Mouse (Mus musculus) forebrain, embryonic 16.5 days (tissue): Measurements from ENCODE around the gene Wdr91. TPM values are rescaled to one million over a fixed set of nuclear protein-coding genes. Genes with fewer than 3 reads are reported as not detected.

Source experiments
- ATAC-seq: fragments of 200-750 bp; cut with Nextera tagmentation; 2 replicates; pipeline ENCODE4 v1.8.0; 2017; ENCODE audit warnings: mild to moderate bottlenecking, moderate library complexity
- H3K27ac ChIP-seq: fragments of 300-500 bp; sonication (generic); 2 replicates; pipeline ENCODE4 v1.5.1; 2014; ENCODE audit warnings: low read length, control low read depth
- H3K27me3 ChIP-seq: fragments of 300-500 bp; sonication (generic); replicated peaks from 2 replicates; pipeline ENCODE4 v1.6.1; 2014; ENCODE audit warnings: low read length; ENCODE audit not compliant: control insufficient read depth, insufficient read depth
- H3K36me3 ChIP-seq: fragments of 300-500 bp; sonication (generic); 2 replicates; pipeline ENCODE4 v1.6.1; 2014; ENCODE audit not compliant: control insufficient read depth, insufficient read depth
- H3K4me1 ChIP-seq: fragments of 300-500 bp; sonication (generic); replicated peaks from 2 replicates; pipeline ENCODE4 v1.6.1; 2014; ENCODE audit warnings: low read length; ENCODE audit not compliant: control insufficient read depth, insufficient read depth
- H3K4me2 ChIP-seq: fragments of 300-500 bp; sonication (generic); 2 replicates; pipeline ENCODE4 v1.6.1; 2014; ENCODE audit warnings: mild to moderate bottlenecking, low read length, control low read depth
- H3K4me3 ChIP-seq: fragments of 300-500 bp; sonication (generic); replicated peaks from 2 replicates; pipeline ENCODE4 v1.5.1; 2014; ENCODE audit warnings: mild to moderate bottlenecking, low read length, control low read depth
- H3K9ac ChIP-seq: fragments of 300-500 bp; sonication (generic); replicated peaks from 2 replicates; pipeline ENCODE4 v1.6.1; 2014; ENCODE audit warnings: low read depth, low read length, control low read depth
- H3K9me3 ChIP-seq: fragments of 300-500 bp; sonication (generic); 2 replicates; pipeline ENCODE4 v1.6.1; 2016; ENCODE audit warnings: low read length; ENCODE audit not compliant: control insufficient read depth
- WGBS: fragments of 180-500 bp; shearing (Covaris S2); extraction: QIAGEN DNeasy Blood & Tissue Kit; methylation state at CpG from one replicate; pipeline ENCODE4 v1.1.7; 2014; 5-methylcytosine and 5-hydroxymethylcytosine counted together
- polyA plus RNA-seq: library from polyadenylated mRNA; unstranded; fragments of >200 nt; fragmentation: Nextera tagmentation; extraction: Ambion mirVana; gene quantifications from 2 replicates; pipeline ENCODE4 v1.2.1, GENCODE M21; 2015

The Wdr91 gene
- polyA plus RNA-seq, 1 experiment from 2014 or later = 12.9 TPM

DNA sequence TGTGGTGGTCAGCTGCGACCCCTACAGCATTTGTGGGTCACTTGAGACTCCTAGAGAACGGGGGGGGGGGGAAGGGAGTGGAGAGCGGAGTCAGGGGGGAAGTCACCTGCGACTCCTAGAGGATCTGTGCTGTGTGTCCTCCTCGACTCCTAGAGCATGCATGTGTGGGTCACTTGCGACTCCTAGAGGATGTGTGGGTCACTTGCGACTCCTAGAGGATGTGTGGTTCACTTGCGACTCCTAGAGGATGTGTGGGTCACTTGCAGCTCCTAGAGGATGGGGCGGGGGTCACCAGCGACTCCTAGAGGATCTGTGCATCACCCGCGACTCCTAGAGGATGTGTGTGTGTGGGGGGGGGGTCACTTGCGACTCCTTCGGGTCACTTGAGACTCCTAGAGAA is 11.3 kb upstream of the Wdr91 start:
- no peak overlapping the region for H3K9ac ChIP-seq
- H3K27ac ChIP-seq = no peak overlapping the region
- ATAC-seq = no peak
- no peaks in the 10 kb centered on the region for H3K27me3 ChIP-seq
- WGBS = 56% methylated on average over 14 of the region's 14 CpGs
- H3K4me3 ChIP-seq = no peak overlapping the region
- no peaks in the 10 kb centered on the region for H3K9me3 ChIP-seq
- no peaks in the 10 kb centered on the region for H3K36me3 ChIP-seq
- no peaks in the 10 kb centered on the region for H3K4me1 ChIP-seq
- H3K4me2 ChIP-seq = no peak overlapping the region

- Histone ChIP-seq H3K4me2 (no peak overlapping the region), H3K9ac (no peak overlapping the region), H3K9me3 (no peaks in the 10 kb centered on the region), H3K27ac (no peak overlapping the region), H3K27me3 (no peaks in the 10 kb centered on the region), H3K36me3 (no peaks in the 10 kb centered on the region), H3K4me1 (no peaks in the 10 kb centered on the region), H3K4me3 (no peak overlapping the region)
- WGBS = 96% methylated on average over 12 of the region's 12 CpGs
- ATAC-seq = no peak
These were observed 10.0 kb upstream of the Wdr91 start for GRCm38 (mm10) chr6:34920631-34921030.

DNA sequence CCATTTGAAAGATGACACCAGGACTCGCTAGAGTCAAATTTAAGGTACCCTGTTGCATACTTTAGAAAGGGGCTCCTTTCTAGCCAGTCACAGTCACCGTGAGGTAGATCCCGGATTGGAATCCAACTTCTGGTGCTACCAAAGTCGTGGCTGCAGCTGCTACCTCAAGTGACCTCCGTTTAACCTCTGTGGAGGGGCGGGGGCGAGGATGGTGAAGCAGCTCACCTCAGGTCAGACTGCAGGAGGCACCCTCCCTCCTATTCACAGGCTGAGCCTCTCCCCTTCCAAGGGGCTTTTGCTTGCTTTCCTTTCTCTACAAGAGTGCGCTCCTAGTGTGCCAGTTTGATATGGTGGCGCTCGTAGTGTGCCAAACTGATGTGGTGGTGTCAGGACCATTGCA is 9.3 kb upstream of the Wdr91 start, which contains the start of gene Stra8:
Gene Stra8 (plus strand): TSS at position 208 of the 400 bp plus-strand sequence.
- Histone ChIP-seq H3K9ac (no peak within 1 kb of the TSS), H3K27ac (no peak within 1 kb of the TSS), H3K36me3 (no peaks in the 10 kb centered on the region), H3K4me2 (no peak within 1 kb of the TSS), H3K27me3 (no peaks in the 10 kb centered on the region), H3K4me1 (no peaks in the 10 kb centered on the region), H3K9me3 (no peaks in the 10 kb centered on the region), H3K4me3 (no peak within 1 kb of the TSS)
- no peak for ATAC-seq
- 49% methylated on average over 10 of the region's 10 CpGs for WGBS

DNA sequence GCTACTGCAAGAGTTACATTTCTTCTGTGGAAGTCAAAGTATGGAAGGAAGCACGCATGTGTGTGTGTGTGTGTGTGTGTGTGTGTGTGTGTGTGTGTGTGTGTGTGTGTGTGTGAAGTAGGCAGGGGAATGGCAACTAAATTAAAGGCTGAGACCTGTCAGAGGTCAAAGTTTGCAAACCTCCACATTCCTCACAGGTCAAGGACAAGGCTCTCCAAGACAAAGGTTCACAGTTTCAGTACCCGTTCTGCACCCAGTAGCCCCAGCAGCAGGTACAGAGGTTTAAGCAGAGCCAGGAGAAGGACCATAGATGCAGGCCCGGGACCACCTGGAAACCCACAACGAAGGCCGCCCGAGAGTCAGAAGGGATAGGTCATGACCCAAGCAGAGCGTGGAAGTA is 8.5 kb upstream of the Wdr91 start:
- Histone ChIP-seq H3K27me3 (no peaks in the 10 kb centered on the region), H3K4me2 (no peak overlapping the region), H3K36me3 (no peaks in the 10 kb centered on the region), H3K9ac (no peak overlapping the region), H3K27ac (no peak overlapping the region), H3K9me3 (no peaks in the 10 kb centered on the region), H3K4me3 (no peak overlapping the region), H3K4me1 (no peaks in the 10 kb centered on the region)
- 87% methylated on average over 7 of the region's 7 CpGs for WGBS
- no peak for ATAC-seq

DNA sequence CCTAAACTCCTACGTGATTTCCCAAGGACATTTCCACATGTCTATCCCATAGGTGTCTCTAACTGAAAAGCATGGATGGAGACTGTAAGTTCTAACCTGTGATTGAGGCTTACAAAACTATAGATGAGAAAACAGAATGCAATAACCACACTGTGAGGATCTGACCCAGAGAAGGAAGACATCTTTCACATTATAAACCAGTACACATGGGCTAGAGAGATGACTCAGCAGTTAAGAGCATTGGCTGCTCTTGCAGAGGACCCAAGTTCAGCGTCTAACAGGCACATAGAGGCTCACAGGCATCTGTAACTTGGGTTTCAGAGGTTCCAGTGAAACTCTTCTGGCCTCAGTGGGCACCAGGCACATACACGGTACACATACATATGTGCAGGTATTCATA is 3.8 kb upstream of the Wdr91 start:
- Histone ChIP-seq H3K9ac (no peak overlapping the region), H3K9me3 (no peaks in the 10 kb centered on the region), H3K4me1 (peaks cover 8% of the 10 kb centered on the region), H3K36me3 (no peaks in the 10 kb centered on the region), H3K4me2 (no peak overlapping the region), H3K4me3 (no peak overlapping the region), H3K27ac (no peak overlapping the region), H3K27me3 (no peaks in the 10 kb centered on the region)
- ATAC-seq = no peak
- WGBS = 78% methylated on average over 3 of the region's 3 CpGs

DNA sequence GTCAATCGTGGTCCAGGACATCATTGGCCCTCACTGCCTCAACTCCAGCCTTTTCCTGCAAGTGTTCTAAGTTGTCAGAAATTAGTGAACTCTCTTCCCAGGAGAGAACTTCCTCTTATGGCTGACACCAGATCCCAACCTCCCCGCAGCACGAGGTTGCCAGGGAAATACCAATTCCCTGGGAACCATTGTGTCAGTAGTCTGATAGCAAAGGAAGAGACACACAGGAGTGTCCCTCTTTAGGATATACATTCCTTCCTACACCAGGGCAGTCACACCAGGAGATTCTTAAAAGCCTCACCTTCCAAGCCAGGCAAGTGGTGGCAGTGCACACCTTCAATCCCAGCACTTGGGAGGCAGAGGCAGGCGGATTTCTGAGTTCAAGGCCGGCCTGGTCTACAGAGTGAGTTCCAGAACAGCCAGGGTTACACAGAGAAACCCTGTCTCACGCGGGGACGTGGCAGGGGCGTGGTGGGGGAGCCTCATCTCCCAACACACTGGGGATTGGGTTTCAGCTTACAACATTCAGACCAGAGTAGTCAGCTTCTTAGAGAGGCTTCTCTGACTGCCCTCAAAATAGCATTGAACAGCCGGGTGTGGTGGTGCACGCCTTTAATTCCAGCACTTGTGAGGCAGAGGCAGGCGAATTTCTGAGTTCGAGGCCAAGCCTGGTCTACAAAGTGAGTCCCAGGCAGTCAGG is 2.8 kb upstream of the Wdr91 start:
- no peak overlapping the region for H3K4me3 ChIP-seq
- no peak for ATAC-seq
- no peak overlapping the region for H3K9ac ChIP-seq
- H3K9me3 ChIP-seq = no peaks in the 10 kb centered on the region
- H3K27me3 ChIP-seq = no peaks in the 10 kb centered on the region
- 89% methylated on average over 13 of the region's 13 CpGs for WGBS
- H3K4me1 ChIP-seq = peaks cover 9% of the 10 kb centered on the region
- no peaks in the 10 kb centered on the region for H3K36me3 ChIP-seq
- no peak overlapping the region for H3K27ac ChIP-seq
- no peak overlapping the region for H3K4me2 ChIP-seq

DNA sequence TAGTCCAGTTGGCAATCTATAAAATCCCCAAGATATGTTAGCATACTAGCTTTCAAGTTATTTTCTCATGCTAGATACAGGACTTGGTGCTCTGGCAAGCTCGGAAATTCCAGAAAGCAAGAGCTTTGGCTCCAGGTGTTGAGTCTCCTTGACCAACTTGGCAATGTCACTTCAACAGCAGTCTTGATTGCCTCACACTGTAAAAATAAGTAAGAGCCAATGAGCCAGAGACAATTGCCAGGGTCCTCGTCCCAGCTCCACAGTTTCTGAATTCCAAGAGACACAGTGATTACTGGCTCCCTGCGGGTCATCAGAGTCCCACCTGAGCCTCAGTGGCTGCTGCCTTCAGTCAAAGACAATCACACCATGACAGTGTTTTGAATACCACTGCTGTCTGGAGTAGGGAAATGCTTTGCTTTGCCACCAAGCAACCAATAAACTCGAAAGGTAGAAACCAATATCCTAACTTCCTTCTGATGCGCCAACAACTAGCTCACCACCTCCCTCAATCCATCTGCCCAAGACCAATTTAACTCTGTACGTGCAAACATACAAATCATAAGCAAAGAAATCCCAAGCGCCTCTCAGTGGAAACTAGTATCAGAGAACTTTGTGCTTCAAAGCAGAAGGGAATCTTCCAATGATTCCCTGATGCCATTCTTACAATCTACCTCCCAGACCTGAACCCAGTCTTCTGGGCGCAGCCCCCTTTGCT is 888 bp downstream of the Wdr91 start:
- Histone ChIP-seq H3K4me2 (peak overlapping the region; percentile 68), H3K27me3 (no peaks in the 10 kb centered on the region), H3K4me3 (peak overlapping the region; percentile 86), H3K27ac (peak overlapping the region; percentile 85), H3K36me3 (peaks cover 4% of the 10 kb centered on the region; the same call in 1 of the 2 replicates), H3K9me3 (no peaks in the 10 kb centered on the region), H3K9ac (peak overlapping the region; percentile 81), H3K4me1 (peaks cover 9% of the 10 kb centered on the region)
- no peak; the same call in 1 of the 2 replicates for ATAC-seq
- WGBS = 45% methylated on average over 8 of the region's 8 CpGs

DNA sequence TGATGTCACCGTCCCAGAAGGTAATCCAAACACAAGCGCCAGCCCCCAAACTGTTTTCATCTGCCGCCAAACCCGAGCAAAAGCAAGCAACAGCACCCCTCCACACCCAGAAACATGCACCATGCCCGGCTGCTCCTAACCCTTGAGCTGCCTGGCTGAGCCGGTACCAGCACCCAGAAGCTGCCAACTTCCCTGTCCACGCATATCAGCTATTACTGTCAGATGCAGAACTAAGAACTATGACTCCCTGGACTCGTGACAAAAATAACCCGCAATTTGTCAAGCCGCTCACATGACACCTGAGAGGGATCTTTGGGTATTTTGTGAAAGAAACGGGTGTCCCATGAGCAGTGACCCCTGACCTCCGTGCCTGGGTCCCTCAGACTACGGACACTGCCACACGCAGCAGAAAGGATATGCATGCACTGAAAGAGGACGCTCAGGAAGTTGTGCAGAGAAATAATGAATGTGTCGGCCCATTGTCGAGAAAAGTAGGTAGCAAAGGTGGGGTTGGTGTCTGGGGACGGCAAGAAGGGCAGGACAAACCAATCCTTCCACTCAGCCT is 2.9 kb downstream of the Wdr91 start:
- Histone ChIP-seq H3K27ac (no peak overlapping the region), H3K9me3 (no peaks in the 10 kb centered on the region), H3K4me3 (no peak overlapping the region), H3K4me1 (peaks cover 9% of the 10 kb centered on the region), H3K36me3 (peaks cover 9% of the 10 kb centered on the region), H3K4me2 (no peak overlapping the region), H3K27me3 (no peaks in the 10 kb centered on the region), H3K9ac (no peak overlapping the region)
- no peak for ATAC-seq
- WGBS = 90% methylated on average over 18 of the region's 18 CpGs

- Histone ChIP-seq H3K4me2 (no peak overlapping the region), H3K4me1 (peaks cover 9% of the 10 kb centered on the region), H3K9ac (no peak overlapping the region), H3K27me3 (no peaks in the 10 kb centered on the region), H3K36me3 (peaks cover 9% of the 10 kb centered on the region), H3K27ac (no peak overlapping the region), H3K4me3 (no peak overlapping the region), H3K9me3 (no peaks in the 10 kb centered on the region)
- WGBS = 81% methylated on average over 2 of the region's 2 CpGs
- ATAC-seq = no peak
These were observed 3.5 kb downstream of the Wdr91 start for GRCm38 (mm10) chr6:34907121-34907614.
